Mouse (Mus musculus) thymus, adult 18-20 months (tissue): ENCODE results near the gene Oxld1.

Experiments used
- DNase-seq, 2 experiments: peaks; one replicate each; pipeline ENCODE4 v3.0.0; 2022; ENCODE audit warnings: mixed read lengths in 2 of 2

The Oxld1 gene

GRCm38 (mm10) chr11:120457772-120458751, at the start of gene Oxld1, which contains the start of gene Ccdc137:
Oxld1 (minus strand) TSS chr11:120458068.
Ccdc137 (plus strand) TSS chr11:120458115.
- DNase-seq, result peak; percentile 57 to 66

GRCm38 (mm10) chr11:120506899-120507298, 49.0 kb upstream of the Oxld1 start:
- DNase-seq, result no peak

- DNase-seq, result no peak
Measured at GRCm38 (mm10) chr11:120505661-120506060, 47.8 kb upstream of the Oxld1 start.

- no peak for DNase-seq
Measured at GRCm38 (mm10) chr11:120501701-120502100, 43.8 kb upstream of the Oxld1 start.

GRCm38 (mm10) chr11:120501018-120501417, 43.1 kb upstream of the Oxld1 start:
- no peak for DNase-seq

- no peak for DNase-seq
Measured at GRCm38 (mm10) chr11:120500357-120500756, 42.5 kb upstream of the Oxld1 start.

GRCm38 (mm10) chr11:120499894-120500293, 42.0 kb upstream of the Oxld1 start:
- DNase-seq, result no peak

- DNase-seq, result no peak
Measured at GRCm38 (mm10) chr11:120498891-120499290, 41.0 kb upstream of the Oxld1 start.

GRCm38 (mm10) chr11:120498226-120498625, 40.4 kb upstream of the Oxld1 start:
- no peak for DNase-seq

- no peak for DNase-seq
Measured at GRCm38 (mm10) chr11:120497436-120497835, 39.6 kb upstream of the Oxld1 start.

- DNase-seq, result no peak
Measured at GRCm38 (mm10) chr11:120493911-120494310, 36.0 kb upstream of the Oxld1 start.

GRCm38 (mm10) chr11:120493351-120493750, 35.5 kb upstream of the Oxld1 start:
- no peak for DNase-seq

- DNase-seq, result no peak
Measured at GRCm38 (mm10) chr11:120492878-120493203, 35.0 kb upstream of the Oxld1 start.

GRCm38 (mm10) chr11:120492024-120492877, 34.4 kb upstream of the Oxld1 start:
- DNase-seq, result no peak

- DNase-seq, result peak; percentile 70
Measured at GRCm38 (mm10) chr11:120491317-120492023, 33.6 kb upstream of the Oxld1 start, which contains the start of gene Slc25a10. Slc25a10 (plus strand) TSS chr11:120491840.

GRCm38 (mm10) chr11:120490291-120491046, 32.6 kb upstream of the Oxld1 start:
- DNase-seq, result no peak

GRCm38 (mm10) chr11:120489054-120489761, 31.3 kb upstream of the Oxld1 start:
- DNase-seq, result peak in 1 of 2 experiments; percentile 56

GRCm38 (mm10) chr11:120488516-120488915, 30.6 kb upstream of the Oxld1 start:
- DNase-seq, result no peak

GRCm38 (mm10) chr11:120485251-120485650, 27.4 kb upstream of the Oxld1 start:
- no peak for DNase-seq

GRCm38 (mm10) chr11:120484265-120484981, 26.6 kb upstream of the Oxld1 start, which contains the start of gene Mrpl12:
Mrpl12 (plus strand) TSS chr11:120484613.
- peak; percentile 78 to 84 for DNase-seq
